Mouse (Mus musculus): ENCODE results near the gene Skp2. TPM values are rescaled to one million over a fixed set of nuclear protein-coding genes. Genes with fewer than 3 reads are reported as not detected.
"Not testable (repeated sequence)": the region's sequence is repeated elsewhere in the genome, so short reads cannot be mapped to it uniquely, and the experiment has no call there.

Skp2 gene
- 1 to 10 TPM; 1.5 to 2.3 TPM for total RNA-seq (2021)
- long read RNA-seq, experiment 1, partial matches to known transcripts = 0 of 3 reads
- long read RNA-seq, experiment 1, other reads (novel, unspliced or antisense) = 1 of 3 reads
- long read RNA-seq, experiment 2, partial matches to known transcripts = 0 of 5 reads
- long read RNA-seq, experiment 2, other reads (novel, unspliced or antisense) = 3 of 5 reads

DNA sequence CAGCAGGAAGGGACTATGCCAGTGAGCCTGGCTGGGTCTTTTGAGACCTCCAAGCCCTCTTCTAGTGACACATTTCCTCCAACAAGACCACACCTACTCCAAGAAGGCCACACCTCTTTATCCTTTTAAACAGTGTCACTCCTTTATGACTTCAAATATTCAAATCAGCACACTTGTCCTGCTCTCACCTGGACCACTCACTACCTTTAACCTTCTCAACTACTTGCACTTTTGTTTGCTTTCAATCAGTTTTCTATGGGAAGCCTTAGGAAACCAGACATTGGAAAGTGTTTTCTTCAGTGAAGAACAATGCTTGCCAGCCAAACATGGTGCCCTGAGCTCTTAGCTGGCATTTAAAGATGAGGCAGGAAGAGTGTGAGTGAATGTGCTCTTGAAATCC lies at the start of gene Skp2:
TSS of gene Skp2 (minus strand) at position 101 of the 400 bp plus-strand sequence.
- intact Hi-C loops (cut with DNase I) = no loop called here
- no peak for DNase-seq

DNA sequence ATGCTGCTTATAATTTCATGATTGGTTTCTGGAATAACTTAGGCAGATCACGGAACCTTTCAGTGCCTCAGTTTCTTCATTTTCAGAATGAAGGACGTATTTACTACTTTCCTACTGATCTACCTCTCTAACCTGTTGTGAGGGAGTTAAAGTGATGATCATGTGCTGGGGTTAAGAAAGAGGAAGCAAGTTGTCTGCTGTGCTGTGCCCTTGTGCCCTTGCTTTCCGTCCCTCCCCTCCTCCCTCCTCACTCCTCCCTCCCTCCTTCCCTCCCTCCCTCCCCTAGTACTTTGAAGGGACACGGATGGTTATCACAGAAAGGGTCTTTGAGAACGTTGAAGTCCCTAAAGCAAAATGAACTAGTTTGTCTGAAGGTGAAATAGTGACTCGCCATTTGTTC lies 43.2 kb upstream of the Skp2 start:
- DNase-seq = no peak
- intact Hi-C loops (cut with DNase I) = no loop called here

DNA sequence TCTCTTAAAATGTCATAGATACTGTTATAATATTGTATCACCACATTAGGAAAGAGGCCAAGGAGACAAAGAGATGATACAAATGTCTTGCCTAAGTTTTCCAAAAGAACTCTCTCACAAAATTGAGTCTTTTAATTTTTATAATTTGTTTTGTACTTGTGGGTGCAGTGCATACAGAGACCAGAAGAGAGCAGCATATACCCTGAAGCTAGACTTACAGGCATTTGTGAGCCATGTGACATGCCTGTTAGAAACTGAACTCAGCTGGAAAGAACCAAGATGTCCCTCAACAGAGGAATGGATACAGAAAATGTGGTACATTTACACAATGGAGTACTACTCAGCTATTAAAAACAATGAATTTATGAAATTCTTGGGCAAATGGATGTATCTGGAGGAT lies 37.5 kb upstream of the Skp2 start:
- intact Hi-C loops (cut with DNase I); DNase-seq: not testable (repeated sequence)

DNA sequence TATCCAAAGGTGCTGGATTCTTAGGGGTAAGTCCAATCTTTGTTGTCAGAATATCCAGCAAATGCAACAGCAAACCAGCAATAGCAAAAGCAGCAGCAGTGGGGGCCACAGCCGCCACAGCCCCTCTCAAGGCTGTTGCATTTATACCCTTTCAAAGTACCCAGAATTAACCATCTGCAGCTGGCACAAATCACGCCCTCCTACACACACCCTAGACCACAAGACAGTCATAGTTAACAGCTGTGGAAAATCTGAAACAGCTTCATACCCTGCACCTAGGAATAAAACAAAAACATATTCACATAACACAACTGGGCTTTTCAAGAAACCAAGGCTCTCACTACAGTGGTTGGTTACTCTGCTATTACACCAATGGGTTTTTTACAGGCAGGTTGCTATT lies 34.6 kb upstream of the Skp2 start:
- intact Hi-C loops (cut with DNase I) = no loop called here
- DNase-seq = no peak

DNA sequence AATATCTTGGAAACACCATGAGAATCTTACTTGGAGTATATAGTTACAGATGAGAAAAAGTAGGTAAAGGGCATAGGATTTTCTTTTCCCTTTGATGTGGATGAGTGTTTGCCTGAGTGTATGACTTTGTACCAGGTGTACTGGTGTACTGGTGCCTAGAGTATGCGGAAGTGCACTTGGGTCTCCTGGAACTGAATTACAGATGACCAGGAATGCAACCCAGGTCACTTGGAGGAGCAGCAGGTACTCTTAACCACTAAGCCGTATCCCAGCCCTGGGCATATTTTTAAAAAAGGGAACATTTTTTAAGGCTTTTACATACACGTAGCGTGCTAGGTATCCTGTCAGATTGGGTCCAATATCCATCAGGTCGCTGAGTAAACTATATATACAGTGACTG lies 28.8 kb upstream of the Skp2 start:
- DNase-seq = no peak
- intact Hi-C loops (cut with DNase I) = loop anchor here (5.0 kb wide), 1 partner anchor 62 kb away; no protein-coding TSS in a partner anchor

DNA sequence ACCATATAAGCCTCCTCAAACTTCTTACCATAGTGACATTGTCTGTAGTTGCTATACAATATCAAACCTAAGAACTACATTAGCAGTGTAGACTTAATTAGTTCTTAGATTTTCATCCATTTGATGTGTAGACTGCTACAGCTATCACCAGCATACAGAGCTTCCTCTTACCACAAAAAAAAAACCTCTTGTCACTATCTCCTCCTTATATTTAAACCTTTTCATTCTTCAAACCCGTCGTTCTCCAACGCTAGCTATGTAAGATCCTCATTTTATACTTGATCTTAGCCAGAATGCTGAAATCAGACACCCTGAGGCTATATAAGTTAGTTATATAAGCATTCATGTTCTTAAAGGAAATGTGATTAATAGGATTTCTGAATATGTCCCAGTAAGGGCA lies 21.8 kb upstream of the Skp2 start:
- no peak for DNase-seq
- intact Hi-C loops (cut with DNase I) = no loop called here

DNA sequence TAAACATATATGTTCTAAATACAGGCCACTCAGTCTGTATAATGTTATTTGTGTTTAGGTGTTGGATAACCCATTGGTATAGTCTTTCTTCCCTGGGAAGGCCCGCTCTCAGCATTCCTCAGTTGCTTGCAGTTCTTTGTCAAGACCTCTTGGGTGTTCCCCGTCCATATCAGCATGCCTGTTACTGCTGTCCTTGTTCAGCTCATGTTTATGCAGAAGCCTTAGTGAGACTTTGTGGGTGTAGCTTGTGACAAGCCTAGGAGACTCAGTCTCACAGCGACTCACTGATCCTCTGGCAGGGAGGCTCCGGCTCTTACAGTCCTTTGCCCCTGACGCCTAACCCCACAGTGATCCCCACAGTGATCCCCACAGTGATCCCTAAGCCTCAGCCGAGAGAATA lies 8.9 kb upstream of the Skp2 start:
- no peak for DNase-seq
- intact Hi-C loops (cut with DNase I) = no loop called here

DNA sequence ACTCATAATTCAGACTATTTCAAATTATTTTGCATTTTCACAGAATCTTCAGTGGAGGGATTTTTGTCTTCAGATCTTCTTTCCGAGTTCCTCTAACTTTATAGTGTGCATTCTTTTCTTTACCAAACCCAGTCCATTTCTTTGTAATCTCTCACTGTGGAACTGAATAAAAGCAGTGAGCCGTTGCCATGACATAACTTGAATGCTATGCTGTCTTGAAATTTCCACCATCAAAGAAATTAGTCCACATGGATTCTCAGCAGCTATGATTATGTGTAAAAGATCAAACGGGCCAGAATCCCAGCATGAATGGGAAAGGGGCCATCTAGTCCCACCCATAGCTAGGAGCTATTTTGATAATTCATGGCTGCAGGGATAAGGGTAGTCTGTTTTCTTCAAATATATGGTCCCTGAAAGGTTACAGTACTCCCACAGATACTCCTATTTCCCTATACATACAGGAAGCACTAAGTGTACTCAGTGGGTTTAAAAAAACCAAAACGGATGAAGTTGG lies 7.4 kb upstream of the Skp2 start:
- no peak for DNase-seq
- intact Hi-C loops (cut with DNase I) = no loop called here

DNA sequence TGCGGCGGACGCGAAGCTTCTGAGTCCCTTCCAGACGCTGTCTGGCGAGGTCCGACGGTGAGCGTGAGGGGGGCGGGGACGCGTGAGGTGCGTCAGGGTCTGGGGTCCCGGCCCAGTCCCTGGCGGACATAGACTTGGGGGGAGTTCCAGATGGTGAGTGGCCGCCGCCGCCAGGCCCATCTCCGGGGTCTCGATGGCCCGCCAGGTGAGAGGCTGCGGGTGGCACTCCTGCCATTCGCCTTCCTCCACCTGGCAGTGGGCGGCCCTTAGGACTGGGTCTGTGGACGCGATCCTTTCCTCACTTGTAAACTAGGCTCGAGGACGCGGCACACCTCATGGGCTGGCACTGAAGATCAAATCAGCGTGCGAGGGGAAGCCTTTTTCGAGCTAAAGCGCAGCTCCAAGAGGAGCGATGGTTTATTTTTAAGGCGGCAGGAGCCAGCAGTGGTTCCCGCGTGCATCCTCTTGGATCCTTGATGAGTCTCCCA lies 14.5 kb downstream of the Skp2 start:
- intact Hi-C loops (cut with DNase I) = loop anchor here (2.0 kb wide), 1 partner anchor 70 kb away; the partner anchor contains the start of gene Nadk2
- DNase-seq = no peak

DNA sequence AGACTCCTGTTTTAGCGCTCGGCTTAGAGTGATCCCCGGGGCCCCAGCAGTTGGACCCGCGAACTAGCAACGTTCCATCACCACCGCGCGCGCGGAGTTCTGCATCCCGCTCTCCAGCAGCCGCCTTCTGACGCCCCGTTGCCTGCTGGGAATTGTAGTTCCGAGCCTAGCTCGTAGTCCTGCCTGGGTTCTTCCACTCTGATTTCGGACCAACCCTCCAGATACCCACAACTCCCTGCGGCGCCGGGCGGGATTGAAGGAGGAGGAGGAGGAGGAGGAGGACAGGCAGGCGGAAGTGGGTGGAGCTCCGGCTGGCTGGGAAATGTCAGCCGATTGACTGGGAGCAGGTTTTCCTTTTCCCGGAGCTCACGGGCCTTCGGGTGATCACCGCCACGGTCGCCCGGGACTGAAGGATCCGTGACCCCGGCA lies 15.0 kb downstream of the Skp2 start, which contains the start of gene Lmbrd2:
TSS of gene Lmbrd2 (plus strand) at position 299 of the 429 bp plus-strand sequence.
- DNase-seq = peak; percentile 94 to 96
- intact Hi-C loops (cut with DNase I) = loop anchor here (2.0 kb wide), 1 partner anchor 69 kb away; the partner anchor contains the start of gene Nadk2

DNA sequence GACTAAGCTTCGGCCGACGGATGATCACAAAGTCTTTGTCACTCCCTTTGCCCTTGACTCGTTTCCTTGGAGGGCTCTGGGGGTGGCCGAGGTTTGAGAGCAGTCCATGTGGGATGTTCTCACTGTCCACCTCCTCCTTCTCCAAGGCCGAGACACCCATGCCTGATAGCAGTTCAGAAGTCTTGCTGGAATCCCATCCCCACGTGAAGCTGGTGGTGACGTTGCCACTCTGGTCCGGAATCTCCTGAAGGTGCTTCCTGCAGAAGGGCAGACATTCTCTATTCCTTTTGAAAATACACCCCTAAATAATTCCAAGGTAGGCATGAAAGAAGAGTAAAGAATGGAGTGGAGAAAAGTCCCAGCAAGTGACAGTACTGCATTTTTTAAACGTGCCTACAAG lies 15.8 kb downstream of the Skp2 start:
- no peak for DNase-seq
- intact Hi-C loops (cut with DNase I) = no loop called here

DNA sequence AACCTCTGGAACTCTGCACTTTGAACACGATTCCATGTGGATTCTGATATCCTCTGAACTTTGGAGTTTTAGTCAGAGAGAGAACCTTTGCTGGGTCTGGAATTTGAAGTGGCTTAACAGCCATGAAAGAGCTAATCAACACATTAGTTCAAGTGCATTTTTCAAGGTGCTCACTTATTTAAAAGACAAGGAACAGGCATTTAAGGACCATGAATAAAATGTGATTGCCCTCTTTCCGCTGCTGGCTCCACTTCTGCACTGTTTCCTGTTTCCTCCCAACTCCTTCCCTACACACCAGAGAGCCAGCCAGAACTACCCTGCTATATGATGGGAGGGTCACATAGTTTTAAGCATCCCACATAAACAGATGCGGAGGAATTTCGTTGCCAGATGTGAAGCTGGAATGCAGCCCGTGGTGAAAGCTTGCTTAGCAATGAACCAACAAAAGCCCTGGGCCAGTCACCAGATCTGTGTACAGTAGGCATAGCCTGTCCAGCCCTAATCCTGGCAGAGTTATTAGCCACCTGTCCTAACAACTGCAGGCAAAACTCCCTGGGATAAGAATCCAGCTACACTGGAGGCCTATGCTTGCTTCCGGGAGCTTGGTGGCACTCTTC lies 20.2 kb downstream of the Skp2 start:
- intact Hi-C loops (cut with DNase I) = no loop called here
- peak; percentile 22 to 32 for DNase-seq

DNA sequence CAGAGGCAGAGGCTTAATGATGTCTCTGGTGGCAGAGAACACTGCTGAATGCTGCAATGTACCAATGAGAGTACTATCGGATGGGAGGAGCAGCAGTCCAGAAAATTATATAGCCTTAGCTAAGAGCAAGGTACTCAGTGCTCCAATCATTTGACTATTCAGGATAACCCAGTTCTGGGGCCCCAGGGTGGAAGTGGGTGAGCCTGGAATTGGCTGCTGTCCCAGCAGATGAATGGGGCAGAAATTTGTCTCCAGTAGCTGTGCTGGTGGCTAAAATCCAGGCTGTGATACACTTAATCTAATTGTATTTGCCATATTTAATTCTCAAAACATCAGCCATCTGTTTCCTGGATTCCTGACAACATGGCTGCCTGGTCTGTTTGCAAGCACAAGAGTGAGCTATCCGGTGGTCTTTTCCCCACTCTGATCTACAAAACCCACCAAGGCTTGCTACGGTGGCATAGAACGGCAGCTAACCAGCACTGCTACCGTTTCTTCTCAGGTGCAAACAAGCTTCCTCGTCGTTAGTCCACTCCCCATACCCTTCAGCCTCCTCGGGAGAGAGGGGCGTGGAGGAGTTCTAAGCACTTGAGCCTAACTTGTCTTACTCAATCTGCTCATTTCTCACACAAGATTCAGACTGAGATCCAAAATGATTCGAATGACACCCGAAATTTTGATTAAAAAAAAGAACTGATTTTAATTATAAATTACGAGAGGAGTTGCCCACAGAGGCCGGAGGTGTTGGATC lies 22.4 kb downstream of the Skp2 start:
- DNase-seq = peak; percentile 15 to 29
- intact Hi-C loops (cut with DNase I) = no loop called here

DNA sequence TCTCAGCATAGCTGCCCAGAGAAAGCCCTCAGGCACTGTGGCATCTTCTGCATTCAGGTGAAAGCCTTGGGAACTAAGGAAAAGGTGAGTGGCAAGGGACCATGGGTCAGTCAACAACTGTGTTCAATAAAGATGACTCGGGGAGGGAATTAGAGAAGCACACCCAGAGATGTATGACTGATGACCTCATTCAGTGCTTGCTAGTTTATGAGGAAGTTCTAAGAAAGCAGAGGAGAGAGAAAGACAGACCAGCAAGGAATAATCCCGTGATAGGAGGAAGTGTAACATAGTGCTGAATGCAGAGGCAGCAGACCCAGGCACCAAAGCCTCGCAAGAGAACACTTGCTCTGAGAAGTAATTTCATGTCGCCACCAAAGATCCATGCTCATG lies 23.7 kb downstream of the Skp2 start:
- intact Hi-C loops (cut with DNase I) = no loop called here
- no peak for DNase-seq

DNA sequence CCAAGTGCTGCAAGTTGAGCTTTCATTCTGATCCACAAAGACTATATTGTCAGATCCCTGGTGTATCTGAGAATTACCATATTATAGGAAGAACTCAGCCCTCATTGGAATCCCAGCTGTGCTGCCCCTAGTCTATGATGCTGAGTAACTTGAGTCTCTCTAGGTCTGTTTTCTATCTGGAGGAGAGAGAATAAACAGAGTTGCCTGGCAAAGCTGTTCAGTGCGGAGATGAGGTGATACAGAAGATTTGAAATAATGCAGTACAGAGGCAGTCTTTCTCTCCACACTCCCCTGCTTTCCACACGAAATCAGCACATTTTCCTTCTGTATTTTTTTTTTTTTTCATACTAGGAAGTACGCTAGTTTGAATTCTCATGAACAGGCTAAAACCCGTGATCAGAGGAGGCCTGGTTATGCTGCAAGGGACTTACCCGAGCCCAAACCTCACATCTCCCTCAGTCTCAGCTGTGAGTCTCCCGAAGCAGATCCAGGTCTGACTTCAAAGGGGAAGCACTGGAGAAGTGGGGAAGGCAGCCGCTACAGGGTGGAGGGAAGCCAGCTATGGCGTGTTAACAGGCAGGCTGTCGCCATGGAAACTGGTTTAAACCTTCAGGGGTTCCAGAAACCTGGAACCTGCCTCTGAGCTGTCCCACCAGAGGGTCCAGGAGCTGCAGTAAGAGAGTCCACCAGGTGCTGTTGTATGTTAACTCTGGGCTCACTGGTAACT lies 24.3 kb downstream of the Skp2 start:
- intact Hi-C loops (cut with DNase I) = no loop called here
- no peak for DNase-seq

DNA sequence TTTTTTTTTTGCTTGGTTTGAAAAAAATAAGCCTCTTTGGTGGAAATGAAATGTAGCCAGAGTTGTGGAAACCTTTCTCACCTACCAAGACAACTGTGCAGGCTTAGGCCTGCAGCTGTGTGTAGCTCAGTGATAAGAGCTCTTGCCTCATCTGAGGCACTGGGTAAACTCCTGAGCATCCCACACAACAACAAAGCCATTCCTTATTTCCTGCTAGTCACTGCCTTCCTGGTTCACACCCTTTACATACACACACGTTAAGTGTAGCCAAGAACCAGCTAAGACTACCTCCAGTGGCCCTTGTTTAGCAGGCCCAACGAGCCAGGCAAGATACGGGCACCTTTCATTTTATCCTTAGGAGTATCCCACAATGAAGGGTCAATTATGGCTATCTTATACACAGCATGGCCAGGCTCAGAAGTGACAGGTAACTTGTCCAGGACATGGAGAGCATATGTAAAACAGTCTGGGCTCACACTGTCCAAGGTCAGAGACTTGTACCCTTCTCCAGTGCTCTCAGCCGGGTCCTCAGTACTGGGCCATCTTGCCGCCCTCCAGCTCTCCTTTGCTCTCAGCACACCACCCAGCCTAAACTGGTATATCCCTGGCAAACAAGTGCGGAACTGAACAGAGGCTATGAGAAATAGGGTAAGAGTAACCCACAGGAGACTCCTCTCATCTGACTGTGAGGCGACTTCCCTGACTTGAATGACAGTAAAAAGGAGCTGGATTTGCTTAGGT lies 28.0 kb downstream of the Skp2 start:
- intact Hi-C loops (cut with DNase I) = loop anchor here (10.0 kb wide), 1 partner anchor 478 kb away; no protein-coding TSS in a partner anchor
- no peak for DNase-seq

DNA sequence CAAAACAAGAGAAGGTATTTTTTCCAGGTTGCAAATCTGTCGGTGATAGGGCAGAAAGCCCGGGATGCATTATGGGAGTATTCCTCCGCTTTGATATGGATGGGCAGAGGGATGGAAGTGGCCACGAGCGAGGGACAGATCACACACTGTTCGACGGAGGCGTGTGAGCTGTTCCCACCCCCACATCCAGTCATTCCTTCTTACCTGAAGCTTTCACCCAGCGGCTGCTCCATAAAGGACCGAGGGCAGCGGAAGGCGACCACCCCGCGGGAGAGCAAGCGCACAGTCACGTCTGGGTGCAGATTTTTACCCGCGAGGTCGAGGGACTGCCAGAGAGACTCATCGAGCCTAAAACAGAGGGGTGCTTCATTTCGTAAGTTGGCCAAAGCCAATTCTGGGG lies 30.4 kb downstream of the Skp2 start:
- intact Hi-C loops (cut with DNase I) = loop anchor here (5.0 to 10.0 kb wide), 2 partner anchors 57 to 480 kb away; no protein-coding TSS in a partner anchor
- no peak for DNase-seq

DNA sequence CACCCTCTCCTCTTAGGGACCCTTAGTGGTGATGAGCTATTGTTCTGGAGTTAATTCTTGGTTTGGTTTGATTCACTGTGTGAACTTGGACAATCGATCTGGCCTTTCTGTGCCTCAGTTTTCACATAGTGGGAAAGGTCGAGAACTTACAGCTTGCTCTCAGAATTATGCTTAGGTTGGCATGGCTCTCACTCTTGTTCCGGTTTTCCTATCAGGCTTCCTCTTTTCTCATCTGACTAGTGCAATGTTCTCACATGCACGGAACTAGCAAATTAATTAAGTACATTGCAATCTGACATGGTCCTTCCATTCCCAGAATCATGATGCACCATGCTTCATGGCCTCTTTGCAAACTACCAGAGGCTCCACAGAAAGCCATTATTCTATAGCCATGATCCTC lies 32.2 kb downstream of the Skp2 start:
- intact Hi-C loops (cut with DNase I) = loop anchor here (5.0 to 10.0 kb wide), 2 partner anchors 59 to 482 kb away; no protein-coding TSS in a partner anchor

DNA sequence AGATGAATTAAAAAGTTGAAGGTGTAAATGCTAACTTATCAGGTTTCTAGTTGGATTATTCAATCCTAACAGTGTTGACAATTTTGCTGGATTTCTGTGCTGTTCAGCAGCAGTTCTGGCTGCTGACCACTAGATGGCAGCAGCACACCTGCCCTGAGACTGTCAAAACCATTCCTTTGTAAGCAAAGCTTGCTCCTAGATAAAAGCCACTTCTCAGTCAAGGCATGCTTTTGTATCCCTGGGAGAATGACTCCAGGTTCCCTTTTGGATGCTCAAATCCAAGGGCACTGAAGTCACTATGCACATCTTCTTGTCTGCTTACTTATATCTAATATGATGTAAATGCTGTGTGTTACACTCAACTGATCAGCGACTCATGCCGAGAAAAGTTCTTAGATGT lies 35.1 kb downstream of the Skp2 start:
- intact Hi-C loops (cut with DNase I) = loop anchor here (5.0 to 10.0 kb wide), 2 partner anchors 62 to 485 kb away; no protein-coding TSS in a partner anchor

More for the DNA sequence above, 32.2 kb downstream of the Skp2 start:
- no peak for DNase-seq

More for the DNA sequence above, 35.1 kb downstream of the Skp2 start:
- peak; percentile 57 to 67 for DNase-seq

All from heart, postnatal 14 days (tissue).